In the genomic region with DNA sequence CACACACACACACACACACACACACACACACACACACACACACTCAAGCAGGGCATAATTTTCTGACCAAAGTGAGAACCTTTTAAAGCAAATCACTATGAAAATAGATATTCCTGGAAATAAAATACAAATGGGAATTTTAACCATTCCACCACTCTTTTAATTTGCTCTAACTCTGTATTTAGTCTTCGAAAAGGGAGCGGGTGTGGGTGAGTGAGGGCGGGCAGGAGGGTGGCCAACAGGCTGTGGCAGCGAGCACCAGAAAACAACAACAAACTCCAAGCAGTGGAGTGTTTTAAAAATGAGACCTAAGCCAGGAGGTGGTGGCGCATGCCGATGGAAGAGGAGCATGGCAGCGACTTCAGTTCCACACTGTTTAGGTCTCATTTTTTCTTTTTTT, we compare ENCODE assay signal across 9 mouse cellular contexts. TPM values are rescaled to one million over a fixed set of nuclear protein-coding genes. Genes with fewer than 3 reads are reported as not detected.
DNase-seq lines count a peak whose midpoint lies in the region; ATAC-seq and TF ChIP-seq lines count a peak whose summit lies in the region.
"Had no signal": no experiment of that assay in that cellular context is flagged by ENCODE, and none has a peak within 500 bp of the region (broad histone marks: within the 10 kb centered on the region; RNA-seq: fewer than 3 reads in every experiment).

No protein-coding gene starts in this region.

- 85% methylated on average over 7 of the region's 7 CpGs for WGBS in kidney, adult 2 months
- 81% methylated on average over 7 of the region's 7 CpGs for WGBS in kidney, embryonic 15.5 days
- 85% methylated on average over 7 of the region's 7 CpGs for WGBS in limb, embryonic 10.5 days
- WGBS in intestine, embryonic 16.5 days, result 88% methylated on average over 7 of the region's 7 CpGs

- no peak for TF ChIP-seq CTCF in kidney, adult 2 months (conservative IDR thresholded peaks at IDR 0.05; ENCODE audit: insufficient read depth, insufficient read length, low read depth, low read length)

- TF ChIP-seq POLR2A in kidney, adult 2 months (IDR thresholded peaks at IDR 0.05; ENCODE audit: low read depth, low read length), result no peak

- H3K27me3 ChIP-seq in kidney, adult 2 months (replicated peaks; ENCODE audit: control insufficient read depth, insufficient read depth, low read length), result no peaks in the 10 kb centered on the region
- no peaks in the 10 kb centered on the region for H3K27me3 ChIP-seq in kidney, embryonic 15.5 days
- no peaks in the 10 kb centered on the region for H3K27me3 ChIP-seq in limb, embryonic 10.5 days (ENCODE audit: low read depth, poor library complexity, severe bottlenecking)
- no peaks in the 10 kb centered on the region for H3K27me3 ChIP-seq in intestine, embryonic 16.5 days (replicated peaks; ENCODE audit: control insufficient read depth, insufficient read depth, low read length)
- H3K27me3 ChIP-seq: limb, embryonic 12.5 days had no signal

- in situ Hi-C loops in ES-E14 (cut with MboI; ENCODE audit: low sequenced_read_pairs in 2 of 2, unreplicated experiment in 2 of 2), result no loop called here

- no peaks in the 10 kb centered on the region for H3K9me3 ChIP-seq in kidney, embryonic 15.5 days (replicated peaks)
- no peaks in the 10 kb centered on the region for H3K9me3 ChIP-seq in ES-E14 (ENCODE audit: control insufficient read depth, insufficient read depth, low read depth, low read length)
- H3K9me3 ChIP-seq in limb, embryonic 10.5 days (replicated peaks), result no peaks in the 10 kb centered on the region
- no peaks in the 10 kb centered on the region for H3K9me3 ChIP-seq in intestine, embryonic 16.5 days (ENCODE audit: control insufficient read depth, low read length)
- H3K9me3 ChIP-seq: limb, embryonic 12.5 days had no signal

- H3K27ac ChIP-seq in kidney, adult 2 months (ENCODE audit: insufficient read depth, low read depth, low read length), result no peak overlapping the region
- no peak overlapping the region for H3K27ac ChIP-seq in kidney, embryonic 15.5 days
- H3K27ac ChIP-seq in ES-E14 (ENCODE audit: insufficient read depth, low read depth, low read length, poor library complexity, severe bottlenecking), result no peak overlapping the region
- no peak overlapping the region for H3K27ac ChIP-seq in limb, embryonic 10.5 days
- no peak overlapping the region for H3K27ac ChIP-seq in intestine, embryonic 16.5 days (ENCODE audit: low read length)
- H3K27ac ChIP-seq: limb, embryonic 12.5 days had no signal

- no peak overlapping the region for H3K4me3 ChIP-seq in kidney, adult 2 months (ENCODE audit: insufficient read depth, low read depth, low read length)
- no peak overlapping the region for H3K4me3 ChIP-seq in kidney, embryonic 15.5 days (replicated peaks)
- no peak overlapping the region for H3K4me3 ChIP-seq in ES-E14 (ENCODE audit: insufficient read depth in 1 of 2, low read depth in 1 of 2, low read length in 2 of 2, poor library complexity in 1 of 2, severe bottlenecking in 1 of 2)
- H3K4me3 ChIP-seq in limb, embryonic 10.5 days, result no peak overlapping the region
- no peak overlapping the region for H3K4me3 ChIP-seq in intestine, embryonic 16.5 days (ENCODE audit: low read length)
- H3K4me3 ChIP-seq: limb, embryonic 12.5 days had no signal

- DNase-seq in kidney, adult 2 months, result peak; percentile 45
- DNase-seq in ES-E14 (ENCODE audit: low read depth, low spot score), result peak; percentile 77
- peak; percentile 46 for DNase-seq in brain, adult 2 months (ENCODE audit: low read depth, low spot score)
- DNase-seq in limb, embryonic 10.5 days (ENCODE audit: low spot score), result peak; percentile 49
- no peak for DNase-seq in ovary, postnatal 36 days (ENCODE audit: low spot score)
- no peak for DNase-seq in layer of hippocampus, adult 9-10 months (ENCODE audit: low spot score)

- H3K36me3 ChIP-seq in kidney, adult 2 months (ENCODE audit: control insufficient read depth, insufficient read depth, low read length), result no peaks in the 10 kb centered on the region
- H3K36me3 ChIP-seq in kidney, embryonic 15.5 days, result no peaks in the 10 kb centered on the region
- H3K36me3 ChIP-seq in ES-E14 (ENCODE audit: control insufficient read depth, insufficient read depth, low read length, poor library complexity, severe bottlenecking), result no peaks in the 10 kb centered on the region
- H3K36me3 ChIP-seq in limb, embryonic 10.5 days, result no peaks in the 10 kb centered on the region
- no peaks in the 10 kb centered on the region for H3K36me3 ChIP-seq in intestine, embryonic 16.5 days (ENCODE audit: control insufficient read depth, insufficient read depth, low read length)
- H3K36me3 ChIP-seq: limb, embryonic 12.5 days had no signal

- H3K4me2 ChIP-seq in kidney, embryonic 15.5 days, result no peak overlapping the region
- no peak overlapping the region for H3K4me2 ChIP-seq in intestine, embryonic 16.5 days (ENCODE audit: low read depth, low read length)
- H3K4me2 ChIP-seq: limb, embryonic 12.5 days had no signal

- no peaks in the 10 kb centered on the region for H3K4me1 ChIP-seq in kidney, adult 2 months (ENCODE audit: control insufficient read depth, insufficient read depth, low read length)
- H3K4me1 ChIP-seq in kidney, embryonic 15.5 days, result no peaks in the 10 kb centered on the region
- H3K4me1 ChIP-seq in ES-E14 (ENCODE audit: control insufficient read depth in 2 of 2, insufficient read depth in 2 of 2, low read length in 2 of 2, poor library complexity in 1 of 2), result no peaks in the 10 kb centered on the region
- H3K4me1 ChIP-seq in limb, embryonic 10.5 days, result no peaks in the 10 kb centered on the region
- H3K4me1 ChIP-seq in intestine, embryonic 16.5 days (ENCODE audit: control insufficient read depth, insufficient read depth, low read length), result no peaks in the 10 kb centered on the region
- H3K4me1 ChIP-seq: limb, embryonic 12.5 days had no signal

- ATAC-seq in kidney, embryonic 15.5 days (replicated peaks; ENCODE audit: low FRiP score), result no peak
- ATAC-seq in intestine, embryonic 16.5 days, result no peak

- H3K9ac ChIP-seq in kidney, embryonic 15.5 days, result no peak overlapping the region
- no peak overlapping the region for H3K9ac ChIP-seq in ES-E14 (ENCODE audit: insufficient read depth, low read depth, low read length, poor library complexity, severe bottlenecking)
- H3K9ac ChIP-seq in intestine, embryonic 16.5 days (ENCODE audit: low read depth, low read length), result no peak overlapping the region
- H3K9ac ChIP-seq: limb, embryonic 12.5 days had no signal

TF ChIP-seq in ES-E14, 5 proteins besides CTCF, POLR2A, EP300 and RAD21:
- TF ChIP-seq HCFC1 (IDR thresholded peaks at IDR 0.05; ENCODE audit: borderline replicate concordance, insufficient read depth, low read length) (no peak), ZC3H11A (IDR thresholded peaks at IDR 0.05; ENCODE audit: borderline replicate concordance, low read depth, low read length) (no peak), CHD2 (IDR thresholded peaks at IDR 0.05; ENCODE audit: low read depth, low read length) (no peak), MAFK (IDR thresholded peaks at IDR 0.05; ENCODE audit: insufficient read depth, low read depth, low read length) (no peak), ZNF384 (IDR thresholded peaks at IDR 0.05; ENCODE audit: low read depth, low read length) (no peak)
TF ChIP-seq in ES-E14: peak in this region for 0.

RNA-seq across cellular contexts. Expression of gene Zfp958, which starts 43.6 kb away (rescaled TPM):
- polyA plus RNA-seq in kidney, adult 2 months (2012; rRNA removed), result 1.1 and 1.3 TPM in 2 replicates
- 13.3 and 16.2 TPM in 2 replicates for polyA plus RNA-seq in kidney, embryonic 15.5 days (2015; fragmentation: Nextera tagmentation; extraction: Ambion mirVana)
- total RNA-seq in ES-E14 (2012; rRNA removed), result 16.1 and 16.7 TPM in 2 replicates
- 12.0 and 14.2 TPM in 2 replicates for polyA plus RNA-seq in limb, embryonic 10.5 days (2016; fragmentation: Nextera tagmentation; extraction: Ambion mirVana)
- 10.9 and 11.1 TPM in 2 replicates for polyA plus RNA-seq in intestine, embryonic 16.5 days (2015; fragmentation: Nextera tagmentation; extraction: Ambion mirVana)

Comparison
In these comparisons a context has a peak if more than half of its experiments do, and no peak if none do; other contexts are left out.
1. DNase-seq: peak in kidney, adult 2 months (single experiment), ES-E14 (single experiment), brain, adult 2 months (single experiment) and limb, embryonic 10.5 days (single experiment); none in ovary, postnatal 36 days (single experiment) and layer of hippocampus, adult 9-10 months (single experiment).